Mouse (Mus musculus) kidney, adult 2 months (tissue): ENCODE measurements around the gene Psip1.

ENCODE experiments used
- CTCF ChIP-seq: fragments of 200-500 bp; conservative IDR thresholded peaks from 2 replicates; pipeline ENCODE4 v1.5.1; 2011; ENCODE audit warnings: low read depth, mild to moderate bottlenecking, control low read depth, low read length, moderate library complexity, mixed read lengths; ENCODE audit not compliant: insufficient read depth, insufficient read length
- POLR2A ChIP-seq: fragments of 200-500 bp; IDR thresholded peaks from one replicate; pipeline ENCODE4 v1.6.1; 2011; ENCODE audit warnings: low read depth, low read length, control low read depth

DNA sequence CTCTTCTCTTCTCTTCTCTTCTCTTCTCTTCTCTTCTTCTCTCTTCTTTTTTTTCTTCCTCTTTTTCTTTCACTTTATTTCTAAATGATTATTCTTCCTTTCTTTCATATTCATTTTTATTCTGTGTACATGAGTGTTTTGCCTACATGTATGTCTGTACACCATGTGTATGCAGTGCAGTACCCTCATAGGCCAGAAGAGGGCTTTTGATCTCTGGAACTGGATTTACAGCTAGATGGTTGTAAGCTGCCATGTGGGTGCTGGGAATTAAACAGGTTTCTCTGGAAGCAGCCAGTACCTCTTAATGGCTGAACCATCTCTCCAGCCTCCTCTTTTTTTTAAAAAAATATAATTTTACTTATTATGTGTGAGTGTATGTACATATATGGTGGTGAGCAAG, 41.7 kb upstream of the Psip1 start:
- TF ChIP-seq CTCF (0 out of 2 replicates have a peak, but pooled peaks have one; percentile 13), POLR2A (no peak)
